Mouse (Mus musculus) midbrain, embryonic 12.5 days (tissue): ENCODE data around the gene Tmem150a. TPM values are rescaled to one million over a fixed set of nuclear protein-coding genes. Genes with fewer than 3 reads are reported as not detected.

Source experiments
- ATAC-seq: fragments of 200-750 bp; cut with Nextera tagmentation; 2 replicates; pipeline ENCODE4 v1.8.0; 2017; ENCODE audit warnings: low read depth, moderate TSS enrichment, moderate library complexity; ENCODE audit not compliant: low FRiP score
- H3K27ac ChIP-seq: fragments of 300-500 bp; sonication (generic); replicated peaks from 2 replicates; pipeline ENCODE4 v1.5.1; 2016; ENCODE audit warnings: mild to moderate bottlenecking
- H3K27me3 ChIP-seq: fragments of 300-500 bp; sonication (generic); 2 replicates; pipeline ENCODE4 v1.6.1; 2016; ENCODE audit warnings: mild to moderate bottlenecking
- H3K36me3 ChIP-seq: fragments of 300-500 bp; sonication (generic); 2 replicates; pipeline ENCODE4 v1.6.1; 2016
- H3K4me1 ChIP-seq: fragments of 300-500 bp; sonication (generic); 2 replicates; pipeline ENCODE4 v1.6.1; 2016
- H3K4me2 ChIP-seq: fragments of 300-500 bp; sonication (generic); replicated peaks from 2 replicates; pipeline ENCODE4 v1.6.1; 2016; ENCODE audit warnings: mild to moderate bottlenecking, moderate library complexity
- H3K4me3 ChIP-seq: fragments of 300-500 bp; sonication (generic); 2 replicates; pipeline ENCODE4 v1.5.1; 2016; ENCODE audit warnings: mild to moderate bottlenecking
- H3K9ac ChIP-seq: fragments of 300-500 bp; sonication (generic); replicated peaks from 2 replicates; pipeline ENCODE4 v1.6.1; 2016; ENCODE audit warnings: mild to moderate bottlenecking, moderate library complexity
- H3K9me3 ChIP-seq: fragments of 300-500 bp; sonication (generic); 2 replicates; pipeline ENCODE4 v1.6.1; 2016; ENCODE audit warnings: mild to moderate bottlenecking
- WGBS: fragments of 180-500 bp; shearing (Covaris S2); methylation state at CpG from one replicate; pipeline ENCODE4 v1.1.7; 2016; 5-methylcytosine and 5-hydroxymethylcytosine counted together
- polyA plus RNA-seq: library from polyadenylated mRNA; unstranded; fragments of >200 nt; fragmentation: Nextera tagmentation; extraction: Ambion mirVana; gene quantifications from 2 replicates; pipeline ENCODE4 v1.2.1, GENCODE M21; 2016

Gene Tmem150a
- polyA plus RNA-seq, 1 experiment from 2014 or later, result 8.2 TPM

DNA sequence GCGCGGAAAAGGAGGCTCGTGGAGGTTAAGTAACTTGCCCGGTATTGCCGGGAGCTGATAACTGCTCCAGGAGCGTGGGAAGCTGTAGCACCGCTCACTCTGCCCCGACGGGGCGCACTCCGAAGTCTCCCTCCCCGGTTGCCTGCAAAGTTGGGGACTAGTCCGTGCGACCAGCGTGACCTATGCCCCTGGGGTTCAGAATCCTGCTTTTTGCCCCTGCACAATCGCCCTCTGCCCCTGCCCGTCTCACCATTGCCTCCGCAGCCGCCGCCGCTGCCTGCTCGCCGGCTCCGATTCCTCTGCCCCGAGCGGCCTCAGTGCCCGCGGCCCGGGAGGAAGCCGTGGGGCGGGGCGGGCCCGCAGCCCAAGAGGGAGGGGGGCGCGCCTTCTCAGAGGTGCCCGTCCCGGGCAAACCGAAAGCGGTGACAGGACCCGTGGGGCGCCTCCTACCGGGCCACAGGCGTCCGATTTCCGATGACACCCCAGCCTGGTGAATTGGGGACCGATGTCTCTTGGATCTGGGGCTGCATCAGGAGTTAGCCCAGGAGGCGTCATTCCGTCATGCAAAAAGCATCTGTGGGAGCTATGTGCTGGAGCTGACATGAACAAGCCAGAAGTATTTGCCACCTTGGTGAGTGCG lies 25.0 kb downstream of the Tmem150a start, which contains the start of gene Vamp5:
TSS of gene Vamp5 (minus strand) at position 338 of the 640 bp plus-strand sequence.
- ATAC-seq, result peak; percentile 71

DNA sequence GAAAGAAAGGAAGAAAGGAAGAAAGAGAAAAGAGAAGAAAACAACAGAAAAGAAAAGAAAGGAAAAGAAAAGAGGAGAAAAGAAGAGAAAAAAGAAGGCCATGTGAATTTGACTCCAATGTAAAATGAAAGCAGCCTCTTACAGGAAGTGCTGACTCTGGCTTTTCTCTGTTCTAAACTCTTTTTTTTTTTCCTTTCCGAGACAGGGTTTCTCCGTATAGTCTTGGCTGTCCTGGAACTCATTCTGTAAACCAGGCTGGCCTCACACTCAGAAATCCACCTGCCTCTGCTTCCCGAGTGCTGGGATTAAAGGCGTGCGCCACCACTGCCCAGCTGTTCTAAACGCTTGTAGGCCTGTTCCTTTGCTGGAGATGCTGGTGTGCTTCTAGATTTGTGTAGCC lies 27.2 kb downstream of the Tmem150a start:
- H3K27me3 ChIP-seq, result peaks cover 38% of the 10 kb centered on the region
- no peak overlapping the region for H3K4me2 ChIP-seq
- 86% methylated on average over 6 of the region's 6 CpGs for WGBS
- no peaks in the 10 kb centered on the region for H3K9me3 ChIP-seq
- no peak overlapping the region for H3K4me3 ChIP-seq
- H3K4me1 ChIP-seq, result peaks cover 6% of the 10 kb centered on the region; the same call in 1 of the 2 replicates
- ATAC-seq, result no peak
- H3K9ac ChIP-seq, result no peak overlapping the region
- no peaks in the 10 kb centered on the region for H3K36me3 ChIP-seq
- no peak overlapping the region for H3K27ac ChIP-seq

More for the DNA sequence above, 25.0 kb downstream of the Tmem150a start, which contains the start of gene Vamp5:
- Histone ChIP-seq H3K27ac (no peak within 1 kb of the TSS), H3K9me3 (no peaks in the 10 kb centered on the region), H3K27me3 (peaks cover 38% of the 10 kb centered on the region), H3K4me2 (peak within 1 kb of the TSS; percentile 60), H3K4me3 (peak within 1 kb of the TSS; percentile 45), H3K36me3 (no peaks in the 10 kb centered on the region), H3K4me1 (peaks cover 6% of the 10 kb centered on the region; the same call in 1 of the 2 replicates), H3K9ac (peak within 1 kb of the TSS; percentile 47; the same call in 1 of the 2 replicates)
- 3% methylated on average over 49 of the region's 49 CpGs for WGBS

DNA sequence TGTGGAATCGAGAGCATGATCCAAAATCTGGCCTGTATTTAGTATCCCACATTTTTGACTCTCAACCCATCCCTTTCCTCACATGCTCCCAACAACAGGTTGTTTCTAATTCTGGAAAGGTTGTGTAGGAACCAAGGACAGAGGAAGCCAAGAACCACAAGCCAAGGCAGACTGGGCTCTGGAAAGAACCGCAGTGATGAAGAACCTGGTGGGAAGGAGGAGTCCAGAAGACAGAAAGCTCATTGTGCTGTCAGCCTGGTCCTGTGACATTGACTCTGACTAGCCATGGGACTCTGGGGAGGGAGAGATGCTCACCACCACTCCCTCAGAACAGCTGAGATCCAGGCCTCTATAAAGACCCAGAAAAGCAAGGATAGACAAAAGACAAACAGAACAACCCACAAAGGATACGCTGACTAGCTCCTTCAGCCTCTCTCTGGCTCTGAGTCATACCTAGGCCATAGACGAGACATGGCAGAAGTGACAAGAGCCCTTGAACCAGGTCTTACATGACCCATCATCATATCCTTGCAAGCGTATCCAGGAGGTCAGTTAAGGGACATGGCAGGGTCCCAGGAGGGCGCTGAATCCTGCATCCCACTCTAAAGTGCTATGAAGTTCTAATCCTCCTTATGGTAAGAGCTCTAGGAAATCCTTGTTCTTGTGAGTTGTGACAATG lies 28.0 kb downstream of the Tmem150a start:
- Histone ChIP-seq H3K9me3 (no peaks in the 10 kb centered on the region), H3K4me2 (no peak overlapping the region), H3K27ac (no peak overlapping the region), H3K27me3 (peaks cover 32% of the 10 kb centered on the region), H3K9ac (no peak overlapping the region), H3K36me3 (no peaks in the 10 kb centered on the region), H3K4me1 (peaks cover 6% of the 10 kb centered on the region; the same call in 1 of the 2 replicates), H3K4me3 (no peak overlapping the region)
- ATAC-seq, result no peak
- 81% methylated on average over 6 of the region's 6 CpGs for WGBS

DNA sequence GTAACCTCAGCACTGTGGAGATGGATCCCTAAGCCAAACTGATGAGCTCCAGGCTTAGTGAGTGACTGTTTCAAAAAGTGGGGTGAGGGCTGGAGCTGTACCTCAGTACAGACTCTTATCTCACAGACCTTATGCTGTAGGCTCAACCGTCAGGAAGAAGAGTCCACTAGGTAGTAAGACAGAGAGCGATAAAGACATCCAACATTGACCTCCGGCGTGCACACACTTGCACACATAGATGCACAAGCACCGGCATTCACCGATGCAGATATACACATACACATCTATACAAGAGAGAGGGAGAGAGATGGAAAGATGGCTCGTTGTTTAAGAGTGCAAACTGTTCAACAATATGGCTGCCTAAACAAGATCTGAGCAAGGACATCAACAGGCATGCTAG lies 28.7 kb downstream of the Tmem150a start:
- H3K4me3 ChIP-seq, result no peak overlapping the region
- no peak overlapping the region for H3K4me2 ChIP-seq
- WGBS, result 91% methylated on average over 7 of the region's 7 CpGs
- no peak overlapping the region for H3K27ac ChIP-seq
- peaks cover 6% of the 10 kb centered on the region; the same call in 1 of the 2 replicates for H3K4me1 ChIP-seq
- H3K27me3 ChIP-seq, result peaks cover 32% of the 10 kb centered on the region
- H3K36me3 ChIP-seq, result no peaks in the 10 kb centered on the region
- no peak for ATAC-seq
- H3K9ac ChIP-seq, result no peak overlapping the region
- H3K9me3 ChIP-seq, result no peaks in the 10 kb centered on the region

DNA sequence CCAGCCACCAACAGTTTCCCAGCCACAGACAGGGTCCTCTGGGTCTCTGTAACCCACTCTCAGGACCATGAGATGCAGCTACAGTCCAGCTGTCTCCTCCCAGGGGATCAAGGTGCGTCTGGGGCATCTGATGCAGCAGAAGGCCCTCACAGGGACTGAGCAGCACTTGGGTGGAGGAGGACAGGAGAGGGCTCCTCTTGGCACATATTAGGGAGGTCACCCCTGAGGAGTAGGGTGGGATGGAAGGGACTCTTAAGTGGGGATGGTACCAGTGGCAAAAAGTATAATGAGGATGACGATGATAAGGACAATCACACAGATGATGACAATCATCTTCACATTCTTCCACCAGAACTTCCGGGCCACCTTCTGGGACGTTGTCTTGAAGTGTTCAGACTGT lies 30.0 kb downstream of the Tmem150a start:
- Histone ChIP-seq H3K9ac (no peak overlapping the region), H3K27ac (no peak overlapping the region), H3K9me3 (no peaks in the 10 kb centered on the region), H3K4me1 (peaks cover 12% of the 10 kb centered on the region), H3K36me3 (no peaks in the 10 kb centered on the region), H3K4me3 (no peak overlapping the region), H3K4me2 (no peak overlapping the region), H3K27me3 (peaks cover 31% of the 10 kb centered on the region)
- no peak for ATAC-seq
- WGBS, result 90% methylated on average over 4 of the region's 4 CpGs

DNA sequence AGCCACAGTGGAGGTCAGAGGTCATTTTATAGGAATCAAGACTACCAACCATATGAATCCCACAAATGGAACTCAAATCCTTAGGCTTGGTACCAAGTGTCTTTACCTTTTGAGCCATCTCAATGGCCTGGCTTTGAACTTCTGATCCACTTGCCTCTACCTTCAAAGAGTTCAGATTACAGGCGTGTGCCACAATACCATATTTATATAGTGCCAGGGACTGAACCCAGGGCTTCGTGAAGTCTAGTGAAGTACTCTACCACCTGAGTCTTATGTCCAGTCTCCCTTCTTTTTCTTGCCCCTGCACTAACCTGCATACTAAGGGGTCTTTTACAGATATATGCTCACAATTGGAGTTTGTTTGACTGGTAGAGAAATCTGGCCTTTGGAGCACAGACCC lies 31.3 kb downstream of the Tmem150a start:
- no peak for ATAC-seq
- Histone ChIP-seq H3K27me3 (peaks cover 29% of the 10 kb centered on the region), H3K9ac (no peak overlapping the region), H3K4me1 (peaks cover 15% of the 10 kb centered on the region), H3K27ac (no peak overlapping the region), H3K4me2 (no peak overlapping the region), H3K9me3 (no peaks in the 10 kb centered on the region), H3K4me3 (no peak overlapping the region), H3K36me3 (no peaks in the 10 kb centered on the region)
- 80% methylated on average over 2 of the region's 2 CpGs for WGBS

DNA sequence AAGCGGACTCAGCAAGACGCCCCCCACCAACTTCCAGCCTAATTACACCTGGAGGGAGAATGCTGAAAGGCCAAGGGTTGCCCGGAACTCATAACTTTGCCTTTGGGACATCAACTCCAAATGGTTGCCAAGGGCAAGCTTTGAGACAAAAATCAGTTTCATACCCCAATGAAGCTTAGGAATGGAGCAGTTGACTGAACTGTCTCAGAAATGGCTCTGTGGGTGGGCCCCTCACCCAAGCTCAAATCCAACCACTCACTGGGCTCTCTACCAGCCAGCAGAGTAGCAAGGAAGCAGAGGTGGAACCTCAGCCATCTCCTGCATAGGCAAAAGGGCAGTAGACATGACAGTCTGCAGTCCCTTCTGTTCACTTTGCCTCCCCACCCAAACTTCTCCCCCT lies 32.6 kb downstream of the Tmem150a start:
- Histone ChIP-seq H3K4me3 (no peak overlapping the region), H3K4me1 (peaks cover 15% of the 10 kb centered on the region), H3K27me3 (peaks cover 27% of the 10 kb centered on the region), H3K9me3 (no peaks in the 10 kb centered on the region), H3K4me2 (no peak overlapping the region), H3K27ac (no peak overlapping the region), H3K36me3 (no peaks in the 10 kb centered on the region), H3K9ac (no peak overlapping the region)
- WGBS, result 75% methylated on average over 3 of the region's 3 CpGs
- no peak for ATAC-seq

DNA sequence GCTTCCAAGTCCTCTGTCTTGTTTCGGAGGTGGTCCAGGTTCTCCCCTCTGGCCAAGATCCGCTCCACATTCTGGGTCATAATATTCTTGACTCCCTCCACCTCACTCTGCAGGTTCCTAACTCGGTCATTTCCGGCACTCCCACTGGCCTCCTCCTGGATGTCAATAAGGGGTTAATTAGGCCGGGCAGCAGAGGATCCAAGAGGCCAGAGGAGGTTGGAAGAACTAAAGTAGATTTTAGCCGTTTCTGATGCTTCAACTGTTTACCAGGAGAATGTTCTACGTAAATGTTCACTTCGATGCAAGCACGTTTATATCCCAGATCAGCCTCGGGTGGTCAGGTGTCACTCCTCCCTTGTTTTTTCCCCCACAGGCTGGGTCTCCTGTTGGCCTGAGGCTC lies 33.0 kb downstream of the Tmem150a start:
- 74% methylated on average over 10 of the region's 10 CpGs for WGBS
- peaks cover 15% of the 10 kb centered on the region for H3K4me1 ChIP-seq
- H3K36me3 ChIP-seq, result no peaks in the 10 kb centered on the region
- H3K9me3 ChIP-seq, result no peaks in the 10 kb centered on the region
- ATAC-seq, result no peak
- H3K27ac ChIP-seq, result no peak overlapping the region
- no peak overlapping the region for H3K4me3 ChIP-seq
- H3K27me3 ChIP-seq, result peaks cover 27% of the 10 kb centered on the region
- H3K9ac ChIP-seq, result no peak overlapping the region
- no peak overlapping the region for H3K4me2 ChIP-seq

DNA sequence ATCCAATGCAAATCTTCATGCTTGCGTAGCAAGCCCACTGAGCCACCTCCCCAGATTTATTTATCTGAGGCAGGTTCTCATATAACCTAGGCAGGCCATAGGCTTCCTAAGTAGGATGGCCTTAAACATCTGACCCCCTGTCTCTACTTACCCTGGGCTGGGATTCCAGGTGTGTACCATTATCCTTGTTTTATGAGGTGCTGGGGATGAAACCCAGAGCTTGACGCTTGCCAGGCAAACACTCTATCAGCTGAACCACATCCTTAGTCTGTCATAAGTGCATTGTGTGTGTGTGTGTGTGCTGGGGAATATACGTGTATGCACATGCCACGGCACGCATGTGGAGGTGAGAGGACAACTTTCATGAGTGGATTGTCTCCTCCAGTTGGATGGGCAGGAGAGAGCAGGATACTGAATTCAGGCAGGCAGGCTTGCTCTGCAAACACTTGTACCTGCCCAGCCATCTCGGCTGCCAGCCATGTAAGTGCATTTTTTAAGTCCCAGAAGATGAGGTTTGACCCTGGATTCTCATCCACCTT lies 33.6 kb downstream of the Tmem150a start:
- H3K9me3 ChIP-seq, result no peaks in the 10 kb centered on the region
- H3K4me3 ChIP-seq, result no peak overlapping the region
- peaks cover 27% of the 10 kb centered on the region for H3K27me3 ChIP-seq
- H3K9ac ChIP-seq, result no peak overlapping the region
- peaks cover 15% of the 10 kb centered on the region for H3K4me1 ChIP-seq
- no peak overlapping the region; the same call in 1 of the 2 replicates for H3K4me2 ChIP-seq
- H3K36me3 ChIP-seq, result no peaks in the 10 kb centered on the region
- no peak for ATAC-seq
- H3K27ac ChIP-seq, result no peak overlapping the region
- 87% methylated on average over 6 of the region's 6 CpGs for WGBS

DNA sequence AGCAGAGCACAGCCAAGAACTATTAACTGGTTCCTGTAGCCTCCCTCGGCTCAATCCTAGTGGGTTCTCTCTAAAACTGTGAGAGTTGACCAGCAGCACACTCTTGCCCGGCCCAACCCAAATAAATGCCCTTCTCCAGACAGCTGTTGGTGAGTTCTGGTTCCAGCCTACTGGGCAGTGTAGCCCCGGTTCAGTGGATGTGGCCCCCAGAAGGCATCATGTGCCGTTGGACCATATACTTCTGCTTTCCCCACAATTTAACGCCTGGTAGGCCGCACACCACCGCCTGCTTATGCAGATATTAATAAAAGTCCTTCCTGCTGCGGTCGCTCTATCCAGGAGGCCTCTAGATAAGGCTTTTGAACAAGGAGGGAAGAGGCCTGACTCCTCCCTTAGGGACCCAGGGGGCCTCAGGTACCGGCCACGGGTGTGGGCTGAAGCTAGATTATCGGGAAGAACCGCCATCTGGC lies 34.3 kb downstream of the Tmem150a start:
- Histone ChIP-seq H3K36me3 (no peaks in the 10 kb centered on the region), H3K9me3 (no peaks in the 10 kb centered on the region), H3K9ac (peak overlapping the region; percentile 56; the same call in 1 of the 2 replicates), H3K27me3 (peaks cover 27% of the 10 kb centered on the region), H3K4me2 (peak overlapping the region; percentile 62), H3K4me3 (peak overlapping the region; percentile 41), H3K4me1 (peaks cover 15% of the 10 kb centered on the region), H3K27ac (no peak overlapping the region)
- peak; percentile 34; the same call in 1 of the 2 replicates for ATAC-seq
- 31% methylated on average over 13 of the region's 13 CpGs for WGBS

DNA sequence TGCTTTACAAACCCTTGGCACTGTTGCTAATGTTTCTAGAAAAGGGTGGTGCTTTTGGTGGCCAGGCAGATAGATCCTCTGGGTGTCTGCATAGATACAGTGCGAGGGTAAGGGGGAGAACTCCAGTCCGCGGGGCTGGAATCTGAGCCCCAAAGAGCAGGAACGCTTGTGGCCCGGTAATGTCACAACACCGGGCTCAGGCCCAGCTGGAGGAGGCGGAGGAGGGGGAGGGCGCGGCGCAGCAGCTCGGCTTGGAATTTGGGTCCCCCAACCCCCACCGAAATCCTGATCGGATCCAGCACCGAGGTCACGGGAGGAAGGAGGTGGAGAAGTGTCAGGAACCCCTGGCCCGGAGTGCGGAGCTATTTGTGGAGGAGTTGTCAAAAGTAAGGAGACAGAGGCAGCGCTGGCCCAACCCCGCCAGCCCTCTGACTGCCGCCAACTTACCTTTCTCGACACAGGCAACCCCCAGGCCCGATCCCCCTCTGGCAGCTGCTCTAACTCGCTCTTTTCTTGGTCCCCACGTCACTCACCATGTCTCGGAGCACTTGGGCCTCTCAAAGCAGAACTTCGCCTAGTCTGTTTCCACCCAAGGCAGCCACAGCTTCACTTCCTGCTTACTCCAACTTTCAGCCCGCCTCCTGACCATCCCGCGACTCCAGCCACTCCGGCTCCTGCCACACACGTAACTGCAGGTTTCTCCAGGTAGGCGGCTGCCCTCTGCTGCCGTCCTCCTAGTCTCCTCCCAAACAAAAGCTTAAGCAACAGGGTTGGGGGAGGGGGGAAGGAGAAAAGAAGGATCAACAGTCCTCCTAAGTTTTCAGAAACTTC lies 34.9 kb downstream of the Tmem150a start, which contains the start of gene Vamp8:
TSS of gene Vamp8 (minus strand) at position 763 of the 831 bp plus-strand sequence.
- Histone ChIP-seq H3K9me3 (no peaks in the 10 kb centered on the region), H3K9ac (peak within 1 kb of the TSS; percentile 56), H3K27me3 (peaks cover 27% of the 10 kb centered on the region), H3K4me2 (peak within 1 kb of the TSS; percentile 62), H3K4me3 (peak within 1 kb of the TSS; percentile 41), H3K27ac (no peak within 1 kb of the TSS), H3K4me1 (peaks cover 15% of the 10 kb centered on the region), H3K36me3 (no peaks in the 10 kb centered on the region)
- WGBS, result 1% methylated on average over 33 of the region's 33 CpGs
- peak; percentile 49; the same call in 1 of the 2 replicates for ATAC-seq
